Mouse (Mus musculus) telencephalon, adult 2 months (tissue): ENCODE measurements around the gene Sfpq.
"Not testable (repeated sequence)": the region's sequence is repeated elsewhere in the genome, so short reads cannot be mapped to it uniquely, and the experiment has no call there.

Experiments used
- DNase-seq: peaks from one replicate; pipeline ENCODE4 v3.0.0-alpha.2; 2011; ENCODE audit warnings: low read depth, low spot score

The Sfpq gene

GRCm38 (mm10) chr4:127021151-127021945 is at the start of gene Sfpq:
Sfpq (plus strand) TSS chr4:127021324.
- peak; percentile 98 for DNase-seq

GRCm38 (mm10) chr4:126977467-126977866 is 43.7 kb upstream of the Sfpq start:
- no peak for DNase-seq

- DNase-seq: no peak
These were observed 42.4 kb upstream of the Sfpq start for GRCm38 (mm10) chr4:126978706-126979105.

GRCm38 (mm10) chr4:126983321-126983720 is 37.8 kb upstream of the Sfpq start:
- DNase-seq: no peak

GRCm38 (mm10) chr4:126983736-126984525 is 37.2 kb upstream of the Sfpq start:
- DNase-seq: not testable (repeated sequence)

GRCm38 (mm10) chr4:126986768-126987167 is 34.4 kb upstream of the Sfpq start:
- no peak for DNase-seq

- no peak for DNase-seq
These were observed 32.6 kb upstream of the Sfpq start for GRCm38 (mm10) chr4:126988503-126988902.

- no peak for DNase-seq
These were observed 30.6 kb upstream of the Sfpq start for GRCm38 (mm10) chr4:126990553-126990952.

GRCm38 (mm10) chr4:126992356-126992755 is 28.8 kb upstream of the Sfpq start:
- DNase-seq: no peak

GRCm38 (mm10) chr4:126999372-126999771 is 21.8 kb upstream of the Sfpq start:
- DNase-seq: not testable (repeated sequence)

- DNase-seq: no peak
These were observed 20.5 kb upstream of the Sfpq start for GRCm38 (mm10) chr4:127000601-127001105.

- no peak for DNase-seq
These were observed 16.7 kb upstream of the Sfpq start for GRCm38 (mm10) chr4:127004384-127004783.

- no peak for DNase-seq
These were observed 15.8 kb upstream of the Sfpq start for GRCm38 (mm10) chr4:127005113-127005936.

- DNase-seq: peak; percentile 74
These were observed 5.7 kb upstream of the Sfpq start for GRCm38 (mm10) chr4:127015294-127015993.

GRCm38 (mm10) chr4:127016366-127016765 is 4.8 kb upstream of the Sfpq start:
- no peak for DNase-seq

- no peak for DNase-seq
These were observed 543 bp upstream of the Sfpq start for GRCm38 (mm10) chr4:127020411-127021150.

GRCm38 (mm10) chr4:127021989-127022626 is 984 bp downstream of the Sfpq start:
- peak; percentile 81 for DNase-seq

GRCm38 (mm10) chr4:127023201-127023600 is 2.1 kb downstream of the Sfpq start:
- no peak for DNase-seq

GRCm38 (mm10) chr4:127024240-127024639 is 3.1 kb downstream of the Sfpq start:
- no peak for DNase-seq

GRCm38 (mm10) chr4:127026826-127027225 is 5.7 kb downstream of the Sfpq start:
- no peak for DNase-seq
